Mouse (Mus musculus): ENCODE measurements around the gene Fam178b. TPM values are rescaled to one million over a fixed set of nuclear protein-coding genes. Genes with fewer than 3 reads are reported as not detected.
"Not testable (repeated sequence)": the region's sequence is repeated elsewhere in the genome, so short reads cannot be mapped to it uniquely, and the experiment has no call there.

Gene Fam178b
- polyA plus RNA-seq, 1 experiment from 2014 or later = not detected

- Histone ChIP-seq H3K9ac (ENCODE audit: low read length) (no peak overlapping the region), H3K27ac (ENCODE audit: low read depth, low read length) (no peak overlapping the region), H3K27me3 (ENCODE audit: control insufficient read depth, insufficient read depth, low read length) (no peaks in the 10 kb centered on the region), H3K36me3 (ENCODE audit: control insufficient read depth, insufficient read depth, low read length) (no peaks in the 10 kb centered on the region), H3K4me1 (ENCODE audit: control insufficient read depth, insufficient read depth, low read length) (no peaks in the 10 kb centered on the region), H3K9me3 (ENCODE audit: control insufficient read depth, low read length) (no peaks in the 10 kb centered on the region), H3K4me3 (ENCODE audit: low read depth, low read length) (no peak overlapping the region), H3K4me2 (ENCODE audit: low read depth) (no peak overlapping the region)
- WGBS = 15% methylated on average over 13 of the region's 13 CpGs
- DNase-seq (ENCODE audit: low spot score) (peak; percentile 83), ATAC-seq (ENCODE audit: insufficient read depth, low FRiP score, low TSS enrichment) (no peak)
Measured at GRCm38 (mm10) chr1:36683810-36684467, 956 bp upstream of the Fam178b start.

- H3K4me2 ChIP-seq (ENCODE audit: low read depth) = no peak overlapping the region
- no peak overlapping the region for H3K4me3 ChIP-seq (ENCODE audit: low read depth, low read length)
- WGBS = 59% methylated on average over 7 of the region's 7 CpGs
- DNase-seq (ENCODE audit: low spot score) (no peak), ATAC-seq (ENCODE audit: insufficient read depth, low FRiP score, low TSS enrichment) (no peak)
- no peaks in the 10 kb centered on the region for H3K27me3 ChIP-seq (ENCODE audit: control insufficient read depth, insufficient read depth, low read length)
- H3K9ac ChIP-seq (ENCODE audit: low read length) = no peak overlapping the region
- H3K9me3 ChIP-seq (ENCODE audit: control insufficient read depth, low read length) = no peaks in the 10 kb centered on the region
- no peaks in the 10 kb centered on the region for H3K4me1 ChIP-seq (ENCODE audit: control insufficient read depth, insufficient read depth, low read length)
- H3K27ac ChIP-seq (ENCODE audit: low read depth, low read length) = no peak overlapping the region
- H3K36me3 ChIP-seq (ENCODE audit: control insufficient read depth, insufficient read depth, low read length) = no peaks in the 10 kb centered on the region
Measured at GRCm38 (mm10) chr1:36680893-36681292, 2.1 kb downstream of the Fam178b start.

- no peaks in the 10 kb centered on the region for H3K27me3 ChIP-seq (ENCODE audit: control insufficient read depth, insufficient read depth, low read length)
- no peaks in the 10 kb centered on the region for H3K9me3 ChIP-seq (ENCODE audit: control insufficient read depth, low read length)
- DNase-seq (ENCODE audit: low spot score) (no peak), ATAC-seq (ENCODE audit: insufficient read depth, low FRiP score, low TSS enrichment) (no peak)
- H3K4me3 ChIP-seq (ENCODE audit: low read depth, low read length) = no peak overlapping the region
- H3K27ac ChIP-seq (ENCODE audit: low read depth, low read length) = no peak overlapping the region
- H3K4me2 ChIP-seq (ENCODE audit: low read depth) = no peak overlapping the region
- 47% methylated on average over 3 of the region's 3 CpGs for WGBS
- H3K4me1 ChIP-seq (ENCODE audit: control insufficient read depth, insufficient read depth, low read length) = 0 out of 2 replicates have a peak, but pooled peaks cover 2% of the 10 kb centered on the region
- no peaks in the 10 kb centered on the region for H3K36me3 ChIP-seq (ENCODE audit: control insufficient read depth, insufficient read depth, low read length)
- H3K9ac ChIP-seq (ENCODE audit: low read length) = no peak overlapping the region
Measured at GRCm38 (mm10) chr1:36674936-36675335, 8.0 kb downstream of the Fam178b start.

- DNase-seq (ENCODE audit: low spot score) (no peak), ATAC-seq (ENCODE audit: insufficient read depth, low FRiP score, low TSS enrichment) (no peak)
- H3K27ac ChIP-seq (ENCODE audit: low read depth, low read length) = no peak overlapping the region
- H3K4me3 ChIP-seq (ENCODE audit: low read depth, low read length) = no peak overlapping the region
- 0 out of 2 replicates have a peak, but pooled peaks cover 2% of the 10 kb centered on the region for H3K4me1 ChIP-seq (ENCODE audit: control insufficient read depth, insufficient read depth, low read length)
- H3K4me2 ChIP-seq (ENCODE audit: low read depth) = no peak overlapping the region
- H3K9me3 ChIP-seq (ENCODE audit: control insufficient read depth, low read length) = no peaks in the 10 kb centered on the region
- H3K36me3 ChIP-seq (ENCODE audit: control insufficient read depth, insufficient read depth, low read length) = no peaks in the 10 kb centered on the region
- H3K9ac ChIP-seq (ENCODE audit: low read length) = no peak overlapping the region
- H3K27me3 ChIP-seq (ENCODE audit: control insufficient read depth, insufficient read depth, low read length) = no peaks in the 10 kb centered on the region
- WGBS = 39% methylated on average over 16 of the region's 16 CpGs
Measured at GRCm38 (mm10) chr1:36672648-36673350, 10.2 kb downstream of the Fam178b start.

- Histone ChIP-seq H3K36me3 (ENCODE audit: control insufficient read depth, insufficient read depth, low read length) (no peaks in the 10 kb centered on the region), H3K9ac (ENCODE audit: low read length) (no peak overlapping the region), H3K4me1 (ENCODE audit: control insufficient read depth, insufficient read depth, low read length) (0 out of 2 replicates have a peak, but pooled peaks cover 2% of the 10 kb centered on the region), H3K27ac (ENCODE audit: low read depth, low read length) (no peak overlapping the region), H3K9me3 (ENCODE audit: control insufficient read depth, low read length) (no peaks in the 10 kb centered on the region), H3K4me3 (ENCODE audit: low read depth, low read length) (no peak overlapping the region), H3K4me2 (ENCODE audit: low read depth) (no peak overlapping the region), H3K27me3 (ENCODE audit: control insufficient read depth, insufficient read depth, low read length) (no peaks in the 10 kb centered on the region)
- DNase-seq (ENCODE audit: low spot score) (no peak), ATAC-seq (ENCODE audit: insufficient read depth, low FRiP score, low TSS enrichment) (no peak)
- WGBS = 93% methylated on average over 10 of the region's 10 CpGs
Measured at GRCm38 (mm10) chr1:36671260-36671659, 11.7 kb downstream of the Fam178b start.

- H3K9ac ChIP-seq (ENCODE audit: low read length) = no peak overlapping the region
- no peak overlapping the region for H3K4me2 ChIP-seq (ENCODE audit: low read depth)
- no peak overlapping the region for H3K27ac ChIP-seq (ENCODE audit: low read depth, low read length)
- no peaks in the 10 kb centered on the region for H3K27me3 ChIP-seq (ENCODE audit: control insufficient read depth, insufficient read depth, low read length)
- WGBS = 73% methylated on average over 4 of the region's 4 CpGs
- no peaks in the 10 kb centered on the region for H3K9me3 ChIP-seq (ENCODE audit: control insufficient read depth, low read length)
- no peak for ATAC-seq (ENCODE audit: insufficient read depth, low FRiP score, low TSS enrichment)
- peaks cover 4% of the 10 kb centered on the region; the same call in 1 of the 2 replicates for H3K4me1 ChIP-seq (ENCODE audit: control insufficient read depth, insufficient read depth, low read length)
- no peak overlapping the region for H3K4me3 ChIP-seq (ENCODE audit: low read depth, low read length)
- H3K36me3 ChIP-seq (ENCODE audit: control insufficient read depth, insufficient read depth, low read length) = no peaks in the 10 kb centered on the region
- no peak for DNase-seq (ENCODE audit: low spot score)
Measured at GRCm38 (mm10) chr1:36670256-36670655, 12.7 kb downstream of the Fam178b start.

GRCm38 (mm10) chr1:36668007-36668406 lies 15.0 kb downstream of the Fam178b start:
- not testable (repeated sequence) for H3K9me3 ChIP-seq (ENCODE audit: control insufficient read depth, low read length); H3K27me3 ChIP-seq (ENCODE audit: control insufficient read depth, insufficient read depth, low read length); DNase-seq (ENCODE audit: low spot score); H3K36me3 ChIP-seq (ENCODE audit: control insufficient read depth, insufficient read depth, low read length); H3K4me3 ChIP-seq (ENCODE audit: low read depth, low read length); H3K9ac ChIP-seq (ENCODE audit: low read length); H3K4me1 ChIP-seq (ENCODE audit: control insufficient read depth, insufficient read depth, low read length); ATAC-seq (ENCODE audit: insufficient read depth, low FRiP score, low TSS enrichment); H3K4me2 ChIP-seq (ENCODE audit: low read depth); H3K27ac ChIP-seq (ENCODE audit: low read depth, low read length)
- WGBS = 57% methylated on average over 4 of the region's 4 CpGs

- 56% methylated on average over 4 of the region's 4 CpGs for WGBS
- no peak for DNase-seq (ENCODE audit: low spot score)
Measured at GRCm38 (mm10) chr1:36665934-36666333, 17.0 kb downstream of the Fam178b start.

More at GRCm38 (mm10) chr1:36665934-36666333, 17.0 kb downstream of the Fam178b start:
- H3K4me1 ChIP-seq (ENCODE audit: control insufficient read depth, insufficient read depth, low read length) = peaks cover 2% of the 10 kb centered on the region; the same call in 1 of the 2 replicates
- no peaks in the 10 kb centered on the region for H3K9me3 ChIP-seq (ENCODE audit: control insufficient read depth, low read length)
- no peak overlapping the region for H3K4me3 ChIP-seq (ENCODE audit: low read depth, low read length)
- no peaks in the 10 kb centered on the region for H3K27me3 ChIP-seq (ENCODE audit: control insufficient read depth, insufficient read depth, low read length)
- H3K9ac ChIP-seq (ENCODE audit: low read length) = no peak overlapping the region
- no peak for ATAC-seq (ENCODE audit: insufficient read depth, low FRiP score, low TSS enrichment)
- H3K27ac ChIP-seq (ENCODE audit: low read depth, low read length) = no peak overlapping the region
- H3K4me2 ChIP-seq (ENCODE audit: low read depth) = no peak overlapping the region
- H3K36me3 ChIP-seq (ENCODE audit: control insufficient read depth, insufficient read depth, low read length) = no peaks in the 10 kb centered on the region

Data from neural tube, embryonic 11.5 days (tissue).